Mouse (Mus musculus) MEL (cell line): ENCODE measurements around the gene Eef1g. TPM values are rescaled to one million over a fixed set of nuclear protein-coding genes. Genes with fewer than 3 reads are reported as not detected.
"Not testable (repeated sequence)": the region's sequence is repeated elsewhere in the genome, so short reads cannot be mapped to it uniquely, and the experiment has no call there.

Source experiments
- DNase-seq: peaks from one replicate; pipeline ENCODE4 v3.0.0; 2011; ENCODE audit warnings: low read depth, low spot score
- H3K27ac ChIP-seq: 2 replicates; pipeline ENCODE4 v1.5.1; 2012; ENCODE audit warnings: low read depth, mild to moderate bottlenecking, control low read depth, low read length, moderate library complexity; ENCODE audit not compliant: control insufficient read depth
- H3K27me3 ChIP-seq, 2 experiments: fragments of 150-350 bp in 1 of 2; sonication (generic) in 1 of 2; 2 replicates each; pipeline ENCODE4 v1.6.1; 2012; ENCODE audit warnings: low read length in 2 of 2, mild to moderate bottlenecking in 2 of 2, improper control_type of control experiment in 1 of 2, moderate library complexity in 1 of 2; ENCODE audit not compliant: insufficient read depth in 2 of 2, control insufficient read depth in 1 of 2
- H3K36me3 ChIP-seq, 2 experiments: 2 replicates each; pipeline ENCODE4 v1.6.1; 2012 to 2014; ENCODE audit warnings: low read length in 2 of 2, improper control_type of control experiment in 1 of 2, inconsistent platforms in 1 of 2, mild to moderate bottlenecking in 1 of 2; ENCODE audit not compliant: insufficient read depth in 2 of 2, control insufficient read depth in 1 of 2
- H3K4me1 ChIP-seq, 2 experiments: fragments of 150-350 bp in 1 of 2; sonication (generic) in 1 of 2; 2 replicates each; pipeline ENCODE4 v1.6.1; 2012; ENCODE audit warnings: low read length in 2 of 2, improper control_type of control experiment in 1 of 2, mild to moderate bottlenecking in 1 of 2; ENCODE audit not compliant: insufficient read depth in 2 of 2, control insufficient read depth in 1 of 2
- H3K4me3 ChIP-seq, 2 experiments: fragments of 150-350 bp in 1 of 2; sonication (generic) in 1 of 2; 2 replicates each; pipeline ENCODE4 v1.5.1; 2012; ENCODE audit warnings: low read depth in 2 of 2, low read length in 2 of 2, mild to moderate bottlenecking in 2 of 2, moderate library complexity in 2 of 2, control low read depth in 1 of 2, improper control_type of control experiment in 1 of 2; ENCODE audit not compliant: control insufficient read depth in 1 of 2, insufficient read depth in 1 of 2
- H3K79me2 ChIP-seq: 2 replicates; pipeline ENCODE4 v1.6.1; 2012; ENCODE audit warnings: mild to moderate bottlenecking, low read length, moderate library complexity; ENCODE audit not compliant: control insufficient read depth, poor library complexity, insufficient read depth
- H3K9ac ChIP-seq: 2 replicates; pipeline ENCODE4 v1.6.1; 2012; ENCODE audit warnings: low read depth, mild to moderate bottlenecking, control low read depth, low read length, moderate library complexity; ENCODE audit not compliant: control insufficient read depth, poor library complexity, severe bottlenecking
- H3K9me3 ChIP-seq: fragments of 150-350 bp; sonication (generic); replicated peaks from 2 replicates; pipeline ENCODE4 v1.6.1; 2012; ENCODE audit warnings: mild to moderate bottlenecking, low read length, improper control_type of control experiment, moderate library complexity; ENCODE audit not compliant: insufficient read depth
- CTCF ChIP-seq, 3 experiments: IDR thresholded peaks in 2 of 3; conservative IDR thresholded peaks in 1 of 3; 2 replicates each; pipeline ENCODE4 v1.5.1; 2011 to 2012; ENCODE audit warnings: low read length in 3 of 3, low read depth in 2 of 3, mild to moderate bottlenecking in 2 of 3, improper control_type of control experiment in 1 of 3, inconsistent platforms in 1 of 3, mixed read lengths in 1 of 3, moderate library complexity in 1 of 3; ENCODE audit not compliant: control insufficient read depth in 1 of 3, insufficient read depth in 1 of 3, poor library complexity in 1 of 3, severe bottlenecking in 1 of 3
- KAT2A ChIP-seq: conservative IDR thresholded peaks from 2 replicates; pipeline ENCODE4 v1.6.1; 2012; ENCODE audit warnings: low read depth, low read length, improper control_type of control experiment, inconsistent platforms
- POLR2A ChIP-seq, 2 experiments: IDR thresholded peaks; 2 replicates each; pipeline ENCODE4 v1.6.1; 2011 to 2012; ENCODE audit warnings: low read length in 2 of 2, mild to moderate bottlenecking in 2 of 2, control low read depth in 1 of 2, improper control_type of control experiment in 1 of 2, low read depth in 1 of 2, moderate library complexity in 1 of 2; ENCODE audit not compliant: control insufficient read depth in 1 of 2, insufficient read depth in 1 of 2, poor library complexity in 1 of 2
- POLR2AphosphoS2 ChIP-seq: IDR thresholded peaks from 2 replicates; pipeline ENCODE4 v1.6.1; 2011; ENCODE audit warnings: low read length, improper control_type of control experiment
- SMC3 ChIP-seq: IDR thresholded peaks from 2 replicates; pipeline ENCODE4 v1.6.1; 2011; ENCODE audit warnings: low read depth, low read length, improper control_type of control experiment
- USF1 ChIP-seq: IDR thresholded peaks from 2 replicates; pipeline ENCODE4 v1.6.1; 2014; ENCODE audit warnings: low read depth, mild to moderate bottlenecking, inconsistent platforms, low read length, improper control_type of control experiment, moderate library complexity
- ZMIZ1 ChIP-seq: IDR thresholded peaks from 2 replicates; pipeline ENCODE4 v1.6.1; 2012; ENCODE audit warnings: low read depth, mild to moderate bottlenecking, inconsistent platforms, low read length, improper control_type of control experiment, moderate library complexity
- ZNF384 ChIP-seq: IDR thresholded peaks from 2 replicates; pipeline ENCODE4 v1.6.1; 2012; ENCODE audit warnings: low read depth, mild to moderate bottlenecking, inconsistent platforms, low read length, improper control_type of control experiment
- polyA plus RNA-seq, 2 experiments: library from polyadenylated mRNA; stranded (reverse) in 1 of 2; unstranded in 1 of 2; fragments of >175 nt in 1 of 2; fragments of >200 nt in 1 of 2; gene quantifications; 2 replicates each; pipeline versions ENCODE4 v1.2.1 to v1.2.4; 2012; ENCODE audit warnings: low replicate concordance in 2 of 2, low read depth in 1 of 2; ENCODE audit not compliant: insufficient read length in 2 of 2, insufficient read depth in 1 of 2, missing spikeins in 1 of 2
- total RNA-seq: library from RNA; depleted of rRNA; stranded (reverse); fragments of 300-350 nt; gene quantifications from 2 replicates; pipeline ENCODE4 v1.2.3, GENCODE M21; 2012

The Eef1g gene
- total and polyA plus RNA-seq, 3 experiments: 1,362 to 1,817 (median 1,691) TPM

DNA sequence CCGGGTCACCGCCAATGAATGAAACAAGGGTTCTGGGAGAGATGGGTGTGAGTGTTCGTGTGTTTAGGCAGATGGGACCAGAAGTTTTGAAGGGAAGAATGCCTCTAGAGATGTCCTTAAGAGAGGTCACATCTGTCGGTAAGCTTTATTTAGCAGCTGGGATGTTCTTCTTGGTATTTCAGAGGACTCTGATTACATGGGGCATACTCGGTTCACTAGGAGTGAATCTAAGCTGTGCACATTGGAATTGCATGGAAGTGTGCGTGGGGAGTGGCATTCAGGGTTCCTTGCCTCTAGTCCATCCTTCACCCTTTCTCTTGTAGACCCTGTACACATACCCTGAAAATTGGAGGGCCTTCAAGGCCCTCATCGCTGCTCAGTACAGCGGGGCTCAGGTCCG is 1.1 kb downstream of the Eef1g start:
- H3K9ac ChIP-seq: peak overlapping the region; percentile 94
- peaks cover 26 to 39% of the 10 kb centered on the region in 2 experiments for H3K36me3 ChIP-seq
- H3K79me2 ChIP-seq: peaks cover 53% of the 10 kb centered on the region
- H3K27me3 ChIP-seq: no peaks in the 10 kb centered on the region
- H3K4me1 ChIP-seq: peaks cover 6 to 25% of the 10 kb centered on the region in 2 experiments
- no peaks in the 10 kb centered on the region for H3K9me3 ChIP-seq
- H3K4me3 ChIP-seq: peak overlapping the region; percentile 91 to 93
- no peak for DNase-seq
- H3K27ac ChIP-seq: peak overlapping the region; percentile 81
- no peak; the same call in 1 of the 2 replicates for TF ChIP-seq POLR2AphosphoS2
- TF ChIP-seq ZMIZ1: 0 out of 2 replicates have a peak, but pooled peaks have one; percentile 43
- TF ChIP-seq, all 39 proteins: peak for 1

DNA sequence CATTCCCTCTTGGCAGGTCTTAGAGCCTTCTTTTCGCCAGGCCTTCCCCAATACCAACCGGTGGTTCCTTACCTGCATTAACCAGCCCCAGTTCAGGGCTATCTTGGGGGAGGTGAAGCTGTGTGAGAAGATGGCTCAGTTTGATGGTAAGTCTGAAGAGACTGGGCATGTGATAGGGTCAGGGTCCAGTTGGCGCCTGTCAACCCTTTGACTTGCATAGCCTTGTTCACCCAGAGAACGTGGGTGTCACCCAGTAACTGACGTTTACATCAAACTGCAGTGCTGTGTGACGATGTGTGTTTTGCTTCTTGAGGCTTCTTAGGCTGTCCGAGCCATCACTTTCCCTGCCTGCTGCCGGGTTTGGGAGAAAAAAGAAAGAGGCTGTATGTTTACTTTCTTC is 5.7 kb downstream of the Eef1g start:
- H3K27ac ChIP-seq, H3K4me3 ChIP-seq, H3K9me3 ChIP-seq, H3K27me3 ChIP-seq, DNase-seq, H3K9ac ChIP-seq: not testable (repeated sequence)
- Histone ChIP-seq H3K4me1 (peaks cover 6 to 25% of the 10 kb centered on the region in 2 experiments), H3K79me2 (peaks cover 67% of the 10 kb centered on the region), H3K36me3 (peaks cover 53 to 73% of the 10 kb centered on the region in 2 experiments)

DNA sequence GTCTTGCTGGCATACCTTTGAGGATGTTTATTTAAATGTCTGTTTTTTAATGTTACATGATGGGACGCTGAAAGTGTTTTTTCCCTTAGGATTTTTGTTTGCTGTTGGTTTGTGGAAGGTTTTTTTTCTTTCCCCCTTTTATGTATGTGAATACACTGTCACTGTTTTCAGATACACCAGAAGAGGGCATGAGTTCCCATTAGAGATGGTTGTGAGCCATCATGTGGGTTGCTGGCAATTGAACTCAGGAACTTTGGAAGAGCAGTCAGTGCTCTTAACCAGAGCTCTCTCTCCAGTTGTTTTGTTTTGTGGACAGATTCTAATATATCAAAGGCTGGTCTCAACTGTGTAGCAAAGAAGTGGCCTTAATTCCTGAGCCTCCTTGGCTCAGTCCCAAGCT is 7.8 kb downstream of the Eef1g start:
- H3K4me3 ChIP-seq: no peak overlapping the region
- H3K9me3 ChIP-seq: no peaks in the 10 kb centered on the region

DNA sequence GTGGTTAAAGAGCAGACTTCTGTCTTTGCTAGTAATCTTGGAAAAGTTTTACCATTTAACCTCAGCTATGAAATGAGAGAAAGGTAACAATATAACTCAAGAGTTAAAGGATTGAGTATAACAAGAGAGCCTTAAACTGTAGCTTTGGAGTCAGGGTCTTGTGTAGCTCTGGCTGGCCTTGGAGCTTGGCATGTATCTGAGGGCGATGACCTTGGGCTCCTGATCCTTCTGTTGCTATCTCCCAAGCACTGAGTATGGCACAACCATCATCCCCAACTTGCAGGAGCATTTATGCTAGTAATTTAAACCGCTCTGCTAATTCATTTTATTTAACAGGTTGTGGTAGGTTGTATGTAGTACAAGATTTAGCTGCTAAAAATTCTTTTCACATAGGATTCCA is 8.7 kb downstream of the Eef1g start:
- TF ChIP-seq KAT2A (no peak), POLR2A (IDR thresholded peaks at IDR 0.05; ENCODE audit: control insufficient read depth in 1 of 2, insufficient read depth in 1 of 2, low read depth in 1 of 2, low read length in 2 of 2, poor library complexity in 1 of 2) (peak in 1 of 2 experiments; percentile 38; a peak in 1 of 4 replicates)
- no peaks in the 10 kb centered on the region for H3K27me3 ChIP-seq
- H3K36me3 ChIP-seq: peaks cover 46 to 76% of the 10 kb centered on the region in 2 experiments
- no peak overlapping the region for H3K9ac ChIP-seq
- no peak for DNase-seq
- no peak overlapping the region for H3K27ac ChIP-seq
- peaks cover 0 to 25% of the 10 kb centered on the region in 2 experiments; a peak in 3 of 4 replicates for H3K4me1 ChIP-seq
- no peak overlapping the region for H3K4me3 ChIP-seq
- H3K9me3 ChIP-seq: no peaks in the 10 kb centered on the region
- peaks cover 37% of the 10 kb centered on the region for H3K79me2 ChIP-seq

More for the DNA sequence above, 7.8 kb downstream of the Eef1g start:
- H3K27me3 ChIP-seq: no peaks in the 10 kb centered on the region
- H3K4me1 ChIP-seq: peaks cover 3 to 22% of the 10 kb centered on the region in 2 experiments
- H3K27ac ChIP-seq: no peak overlapping the region; the same call in 1 of the 2 replicates
- peaks cover 46% of the 10 kb centered on the region for H3K79me2 ChIP-seq
- no peak for DNase-seq
- H3K36me3 ChIP-seq: peaks cover 52 to 76% of the 10 kb centered on the region in 2 experiments
- no peak overlapping the region for H3K9ac ChIP-seq
- TF ChIP-seq SMC3 (peak; percentile 39), USF1 (no peak), CTCF (IDR thresholded peaks at IDR 0.05 in 2 of 3, conservative IDR thresholded peaks at IDR 0.05 in 1 of 3; ENCODE audit: control insufficient read depth in 1 of 3, insufficient read depth in 1 of 3, low read depth in 2 of 3, low read length in 3 of 3, poor library complexity in 1 of 3, severe bottlenecking in 1 of 3) (peak in 1 of 3 experiments; percentile 28; a peak in 2 of 6 replicates), ZNF384 (peak; percentile 20; the same call in 1 of the 2 replicates)
